Mouse (Mus musculus): ENCODE measurements around the gene Trdn.

- TF ChIP-seq CTCF (IDR thresholded peaks at IDR 0.05) = no peak
- TF ChIP-seq EP300 (IDR thresholded peaks at IDR 0.05) = no peak
Measured at GRCm38 (mm10) chr10:33092400-33092799, 12.0 kb downstream of the Trdn start.
